16 mouse cellular contexts compared by ENCODE assay signal in the genomic region with DNA sequence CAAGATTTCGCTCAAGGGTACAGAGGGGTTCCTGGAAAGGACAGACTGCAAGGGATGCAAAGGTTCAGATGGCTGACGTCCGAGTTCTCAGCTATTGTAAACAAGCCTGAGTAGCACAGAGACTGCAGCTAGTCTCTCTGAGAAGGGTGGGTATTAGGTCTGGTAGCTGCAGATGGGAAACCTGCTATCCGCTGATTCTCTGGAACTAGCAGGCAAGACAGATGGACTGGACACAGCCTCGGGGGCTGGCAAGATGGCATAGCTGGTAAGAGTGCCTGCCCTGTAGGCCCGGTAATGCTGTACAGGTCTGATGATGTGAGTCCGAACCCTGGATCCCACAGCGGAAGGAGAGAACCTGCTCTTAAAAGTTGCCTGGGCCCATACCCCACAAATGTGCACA.
"Had no signal": no experiment of that assay in that cellular context is flagged by ENCODE, and none has a peak within 500 bp of the region (broad histone marks: within the 10 kb centered on the region; RNA-seq: fewer than 3 reads in every experiment).

No protein-coding gene starts in this region.

- H3K27me3 ChIP-seq: midbrain, embryonic 13.5 days had no signal

- H3K27ac ChIP-seq: kidney, postnatal 0 days; limb, embryonic 12.5 days; limb, embryonic 15.5 days; liver, embryonic 14.5 days; macrophage; midbrain, embryonic 13.5 days had no signal

- H3K9ac ChIP-seq: limb, embryonic 12.5 days; limb, embryonic 15.5 days; liver, embryonic 14.5 days; liver, postnatal 0 days; lung, embryonic 14.5 days; midbrain, embryonic 13.5 days had no signal

- H3K4me3 ChIP-seq: limb, embryonic 12.5 days; limb, embryonic 15.5 days; midbrain, embryonic 13.5 days had no signal

- ATAC-seq: liver, postnatal 0 days; lung, postnatal 0 days; midbrain, embryonic 13.5 days; midbrain, embryonic 16.5 days had no signal

- H3K36me3 ChIP-seq: limb, embryonic 12.5 days; limb, embryonic 15.5 days; midbrain, embryonic 13.5 days had no signal

- H3K4me2 ChIP-seq: limb, embryonic 12.5 days; limb, embryonic 15.5 days; liver, embryonic 11.5 days; lung, embryonic 14.5 days; midbrain, embryonic 13.5 days had no signal

- DNase-seq: kidney, adult 18-20 months; kidney, adult 9 months; kidney, postnatal 25 days; liver, postnatal 0 days; lung, embryonic 14.5 days; thymus, adult 18-20 months; thymus, postnatal 36 days had no signal

- H3K9me3 ChIP-seq: limb, embryonic 12.5 days; limb, embryonic 15.5 days; midbrain, embryonic 13.5 days had no signal
